Comparison of ENCODE assay signal across 12 mouse cellular contexts in the genomic region with DNA sequence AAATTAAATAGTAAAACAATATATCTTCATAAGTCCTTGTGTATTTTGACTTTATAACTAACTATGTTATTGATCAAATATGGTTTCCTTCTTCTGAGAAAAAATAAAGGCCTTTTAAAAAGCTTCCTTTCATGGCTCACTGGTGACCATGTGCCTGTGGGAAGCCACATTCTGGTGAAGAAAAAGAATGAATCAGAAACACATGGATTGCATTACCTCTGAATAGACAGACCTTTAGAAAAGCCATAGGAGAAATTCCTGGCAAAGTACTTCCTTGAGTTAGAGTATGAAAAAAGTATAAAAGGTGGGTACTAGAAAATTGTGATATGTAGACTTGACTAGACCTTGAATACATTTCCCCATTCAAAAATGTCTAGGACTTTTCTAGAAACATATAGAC.
"Had no signal": no experiment of that assay in that cellular context is flagged by ENCODE, and none has a peak within 500 bp of the region (broad histone marks: within the 10 kb centered on the region; RNA-seq: fewer than 3 reads in every experiment).

No protein-coding gene starts in this region.

- DNase-seq: lung, embryonic 14.5 days; lung, postnatal 10 days; lung, postnatal 4 days; midbrain, embryonic 14.5 days; retina, postnatal 1 day; right cerebral cortex, adult 18-20 months; right cerebral cortex, postnatal 25 days; right cerebral cortex, postnatal 4 days; spleen, adult 18-20 months; thymus, adult 2 months; thymus, postnatal 25 days; thymus, postnatal 4 days had no signal
